Mouse (Mus musculus): ENCODE measurements at regions not wholly inside any gene's neighbourhood (a gene's known extent, or its start where the extent isn't known, plus 50 kb on each side); places are given as distances from the start of the nearest gene placed in this dataset.
"Not testable (repeated sequence)": the region's sequence is repeated elsewhere in the genome, so short reads cannot be mapped to it uniquely, and the experiment has no call there.

- no peaks in the 10 kb centered on the region for H3K4me1 ChIP-seq (ENCODE audit: control insufficient read depth, insufficient read depth, low read length)
- no peak overlapping the region for H3K27ac ChIP-seq (replicated peaks; ENCODE audit: low read depth, low read length)
- no peak for DNase-seq
- no peaks in the 10 kb centered on the region for H3K36me3 ChIP-seq (ENCODE audit: control insufficient read depth, insufficient read depth, low read length)
- H3K9me3 ChIP-seq (ENCODE audit: control insufficient read depth, low read length), result no peaks in the 10 kb centered on the region
- WGBS, result 80% methylated on average over 3 of the region's 3 CpGs
- H3K27me3 ChIP-seq (ENCODE audit: control insufficient read depth, insufficient read depth, low read length), result no peaks in the 10 kb centered on the region
- no peak for ATAC-seq (ENCODE audit: low FRiP score, low TSS enrichment)
- no peak overlapping the region for H3K4me3 ChIP-seq (replicated peaks; ENCODE audit: low read depth, low read length)
- no peak overlapping the region for H3K9ac ChIP-seq (replicated peaks; ENCODE audit: low read length)
- no peak overlapping the region for H3K4me2 ChIP-seq (ENCODE audit: low read length)
These were observed 1339.0 kb downstream of the Zfp704 start for GRCm38 (mm10) chr3:8270935-8271298.

DNA sequence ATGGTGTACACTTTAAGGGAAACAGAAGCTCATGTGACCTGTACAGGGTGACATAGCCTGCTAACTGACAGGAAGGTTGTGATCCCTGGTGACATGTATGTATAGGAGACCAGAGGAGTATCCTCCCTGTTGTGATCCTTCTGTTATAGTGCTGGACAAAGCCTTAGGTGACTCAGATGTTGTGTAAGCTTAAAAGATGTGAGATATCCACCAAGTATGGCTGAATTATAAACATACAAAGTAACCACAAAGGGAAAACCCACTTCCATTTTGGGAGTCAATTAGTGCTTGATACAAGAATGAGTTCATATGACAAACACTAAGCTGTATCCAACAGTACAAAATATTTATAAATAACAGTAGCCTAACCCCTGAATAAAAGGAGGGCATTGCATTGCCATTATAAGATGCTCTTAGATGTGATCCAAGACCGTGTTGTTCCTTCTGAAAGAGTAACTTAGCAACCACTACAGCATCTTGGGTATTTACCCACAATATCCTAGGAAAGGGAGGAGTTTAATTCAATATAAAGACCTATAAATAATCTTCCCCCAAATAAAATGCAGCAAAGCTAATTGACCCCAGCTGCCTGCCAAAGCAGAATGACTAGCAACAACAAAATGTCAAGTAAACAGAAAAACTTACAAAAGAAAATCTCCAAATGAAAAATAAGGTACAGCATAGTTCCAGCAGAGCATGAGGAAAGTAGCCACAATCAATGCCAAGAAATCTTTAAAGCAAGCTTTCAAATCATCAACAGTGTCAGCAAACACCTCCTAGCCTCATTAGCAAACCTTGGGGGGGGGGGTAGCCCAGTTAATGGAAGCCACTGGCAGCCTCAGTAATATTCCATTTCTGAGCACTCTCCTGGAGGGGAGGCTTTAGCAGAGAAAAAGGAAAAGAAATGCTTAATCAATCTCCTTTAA is 1339.6 kb downstream of the Zfp704 start:
- no peaks in the 10 kb centered on the region for H3K27me3 ChIP-seq (ENCODE audit: control insufficient read depth, insufficient read depth, low read length)
- WGBS, result 52% methylated on average over 1 of the region's 1 CpGs
- no peak overlapping the region for H3K4me3 ChIP-seq (replicated peaks; ENCODE audit: low read depth, low read length)
- no peaks in the 10 kb centered on the region for H3K36me3 ChIP-seq (ENCODE audit: control insufficient read depth, insufficient read depth, low read length)
- ATAC-seq (ENCODE audit: low FRiP score, low TSS enrichment) (no peak), DNase-seq (no peak)
- H3K27ac ChIP-seq (replicated peaks; ENCODE audit: low read depth, low read length), result no peak overlapping the region
- H3K9me3 ChIP-seq (ENCODE audit: control insufficient read depth, low read length), result no peaks in the 10 kb centered on the region
- H3K4me2 ChIP-seq (ENCODE audit: low read length), result no peak overlapping the region
- no peaks in the 10 kb centered on the region for H3K4me1 ChIP-seq (ENCODE audit: control insufficient read depth, insufficient read depth, low read length)
- H3K9ac ChIP-seq (replicated peaks; ENCODE audit: low read length), result no peak overlapping the region

- no peaks in the 10 kb centered on the region for H3K27me3 ChIP-seq (ENCODE audit: control insufficient read depth, insufficient read depth, low read length)
- no peak overlapping the region for H3K4me2 ChIP-seq (ENCODE audit: low read length)
- ATAC-seq (ENCODE audit: low FRiP score, low TSS enrichment) (no peak), DNase-seq (no peak)
- no peak overlapping the region for H3K4me3 ChIP-seq (replicated peaks; ENCODE audit: low read depth, low read length)
- H3K4me1 ChIP-seq (ENCODE audit: control insufficient read depth, insufficient read depth, low read length), result no peaks in the 10 kb centered on the region
- whole genome bisulfite sequencing, result 80% methylated on average over 3 of the region's 3 CpGs
- no peaks in the 10 kb centered on the region for H3K36me3 ChIP-seq (ENCODE audit: control insufficient read depth, insufficient read depth, low read length)
- no peaks in the 10 kb centered on the region for H3K9me3 ChIP-seq (ENCODE audit: control insufficient read depth, low read length)
- no peak overlapping the region for H3K27ac ChIP-seq (replicated peaks; ENCODE audit: low read depth, low read length)
- no peak overlapping the region for H3K9ac ChIP-seq (replicated peaks; ENCODE audit: low read length)
These were observed 1344.1 kb downstream of the Zfp704 start for GRCm38 (mm10) chr3:8265783-8266182.

- no peak for ATAC-seq (ENCODE audit: low FRiP score, low TSS enrichment)
These were observed 1345.4 kb downstream of the Zfp704 start for GRCm38 (mm10) chr3:8264366-8265033.

DNA sequence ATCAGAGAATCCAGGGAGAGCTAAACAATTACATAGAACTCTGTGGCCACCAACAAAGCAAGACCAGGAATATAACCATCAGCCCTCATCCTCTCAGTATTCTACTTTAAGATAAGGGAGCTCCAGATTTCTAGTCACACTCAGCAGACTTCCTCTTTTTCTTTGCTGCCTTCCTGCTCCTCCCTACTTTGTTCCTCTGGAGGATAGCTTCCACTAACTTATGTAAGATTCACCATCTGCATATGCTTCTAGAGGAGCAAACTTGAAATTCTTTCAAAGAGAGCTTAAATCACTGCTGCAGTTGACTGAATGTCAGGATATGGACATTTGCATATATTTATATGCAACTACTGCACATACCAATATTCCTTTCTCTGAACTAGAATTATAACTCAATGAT is 1352.6 kb downstream of the Zfp704 start:
- DNase-seq (no peak), ATAC-seq (ENCODE audit: low FRiP score, low TSS enrichment) (no peak)
- Histone ChIP-seq H3K4me1 (ENCODE audit: control insufficient read depth, insufficient read depth, low read length) (no peaks in the 10 kb centered on the region), H3K27me3 (ENCODE audit: control insufficient read depth, insufficient read depth, low read length) (no peaks in the 10 kb centered on the region), H3K4me3 (replicated peaks; ENCODE audit: low read depth, low read length) (no peak overlapping the region), H3K27ac (replicated peaks; ENCODE audit: low read depth, low read length) (no peak overlapping the region), H3K9ac (replicated peaks; ENCODE audit: low read length) (no peak overlapping the region), H3K36me3 (ENCODE audit: control insufficient read depth, insufficient read depth, low read length) (no peaks in the 10 kb centered on the region), H3K4me2 (ENCODE audit: low read length) (no peak overlapping the region), H3K9me3 (ENCODE audit: control insufficient read depth, low read length) (no peaks in the 10 kb centered on the region)

More at GRCm38 (mm10) chr3:8264366-8265033, 1345.4 kb downstream of the Zfp704 start:
- Histone ChIP-seq H3K36me3 (ENCODE audit: control insufficient read depth, insufficient read depth, low read length) (no peaks in the 10 kb centered on the region), H3K27ac (replicated peaks; ENCODE audit: low read depth, low read length) (no peak overlapping the region), H3K4me1 (ENCODE audit: control insufficient read depth, insufficient read depth, low read length) (no peaks in the 10 kb centered on the region), H3K4me2 (ENCODE audit: low read length) (no peak overlapping the region), H3K27me3 (ENCODE audit: control insufficient read depth, insufficient read depth, low read length) (no peaks in the 10 kb centered on the region), H3K9ac (replicated peaks; ENCODE audit: low read length) (no peak overlapping the region), H3K9me3 (ENCODE audit: control insufficient read depth, low read length) (no peaks in the 10 kb centered on the region), H3K4me3 (replicated peaks; ENCODE audit: low read depth, low read length) (no peak overlapping the region)
- no peak for DNase-seq
- 96% methylated on average over 4 of the region's 4 CpGs for WGBS

DNA sequence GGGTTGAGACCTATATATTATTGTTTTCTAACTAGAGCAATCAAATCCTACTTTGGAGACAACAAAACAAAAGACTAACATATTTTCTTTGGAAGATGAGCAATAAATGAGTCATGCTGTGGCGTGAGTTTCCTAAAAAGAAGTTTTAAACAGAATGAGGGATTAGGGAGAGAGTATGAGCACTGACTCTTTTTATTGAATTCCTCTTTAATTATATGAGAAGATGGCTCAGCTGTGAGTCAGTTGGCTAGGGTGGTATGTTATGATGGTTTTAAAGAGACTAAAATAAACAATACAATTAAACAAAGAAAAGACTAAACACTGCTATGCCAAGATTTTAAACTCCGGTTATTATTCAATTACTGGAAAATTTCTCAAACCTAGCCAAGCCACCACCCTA is 1357.6 kb downstream of the Zfp704 start:
- no peak overlapping the region for H3K27ac ChIP-seq (replicated peaks; ENCODE audit: low read depth, low read length)
- no peak for ATAC-seq (ENCODE audit: low FRiP score, low TSS enrichment)
- 88% methylated on average over 2 of the region's 2 CpGs for WGBS
- no peak overlapping the region for H3K4me2 ChIP-seq (ENCODE audit: low read length)
- H3K4me1 ChIP-seq (ENCODE audit: control insufficient read depth, insufficient read depth, low read length), result no peaks in the 10 kb centered on the region
- no peak overlapping the region for H3K9ac ChIP-seq (replicated peaks; ENCODE audit: low read length)
- no peak overlapping the region for H3K4me3 ChIP-seq (replicated peaks; ENCODE audit: low read depth, low read length)
- no peaks in the 10 kb centered on the region for H3K36me3 ChIP-seq (ENCODE audit: control insufficient read depth, insufficient read depth, low read length)
- H3K9me3 ChIP-seq (ENCODE audit: control insufficient read depth, low read length), result no peaks in the 10 kb centered on the region
- no peaks in the 10 kb centered on the region for H3K27me3 ChIP-seq (ENCODE audit: control insufficient read depth, insufficient read depth, low read length)
- DNase-seq, result no peak

DNA sequence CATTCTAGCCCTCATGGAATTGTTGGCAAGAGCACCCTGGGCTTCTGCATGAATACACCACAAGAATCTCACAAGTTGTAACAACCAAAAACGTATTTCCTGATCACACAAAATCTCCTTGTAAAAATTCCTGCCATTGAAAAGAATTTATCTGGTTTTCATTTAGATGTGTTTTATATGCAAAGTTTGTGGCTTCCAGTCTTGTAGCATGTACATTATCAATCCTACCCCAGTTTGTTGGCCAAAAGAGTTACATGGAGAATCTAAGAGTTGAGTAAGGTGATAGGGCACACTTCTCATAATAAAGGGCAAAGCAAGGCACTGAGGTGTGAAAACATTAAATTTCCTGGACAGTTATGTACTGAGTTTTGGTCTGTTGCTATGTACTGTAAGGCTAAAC is 1361.0 kb downstream of the Zfp704 start:
- ATAC-seq (ENCODE audit: low FRiP score, low TSS enrichment), result no peak
- WGBS, result 89% methylated on average over 1 of the region's 1 CpGs
- Histone ChIP-seq H3K27me3 (ENCODE audit: control insufficient read depth, insufficient read depth, low read length) (no peaks in the 10 kb centered on the region), H3K9me3 (ENCODE audit: control insufficient read depth, low read length) (no peaks in the 10 kb centered on the region), H3K4me3 (replicated peaks; ENCODE audit: low read depth, low read length) (no peak overlapping the region), H3K4me1 (ENCODE audit: control insufficient read depth, insufficient read depth, low read length) (no peaks in the 10 kb centered on the region), H3K27ac (replicated peaks; ENCODE audit: low read depth, low read length) (no peak overlapping the region), H3K4me2 (ENCODE audit: low read length) (no peak overlapping the region), H3K9ac (replicated peaks; ENCODE audit: low read length) (no peak overlapping the region), H3K36me3 (ENCODE audit: control insufficient read depth, insufficient read depth, low read length) (no peaks in the 10 kb centered on the region)
- no peak for DNase-seq

GRCm38 (mm10) chr3:8245822-8246221 is 1364.1 kb downstream of the Zfp704 start:
- ATAC-seq (ENCODE audit: low FRiP score, low TSS enrichment); H3K36me3 ChIP-seq (ENCODE audit: control insufficient read depth, insufficient read depth, low read length); H3K9me3 ChIP-seq (ENCODE audit: control insufficient read depth, low read length); H3K27me3 ChIP-seq (ENCODE audit: control insufficient read depth, insufficient read depth, low read length); H3K4me2 ChIP-seq (ENCODE audit: low read length); H3K4me3 ChIP-seq (replicated peaks; ENCODE audit: low read depth, low read length); H3K9ac ChIP-seq (replicated peaks; ENCODE audit: low read length); H3K27ac ChIP-seq (replicated peaks; ENCODE audit: low read depth, low read length); DNase-seq; H3K4me1 ChIP-seq (ENCODE audit: control insufficient read depth, insufficient read depth, low read length): not testable (repeated sequence)
- WGBS, result 28% methylated on average over 1 of the region's 1 CpGs

Data from midbrain, embryonic 14.5 days (tissue).